Mouse (Mus musculus) adrenal gland, postnatal 14 days (tissue): Measurements from ENCODE around the gene Ckb. TPM values are rescaled to one million over a fixed set of nuclear protein-coding genes. Genes with fewer than 3 reads are reported as not detected.
"Not testable (repeated sequence)": the region's sequence is repeated elsewhere in the genome, so short reads cannot be mapped to it uniquely, and the experiment has no call there.

ENCODE experiments used
- DNase-seq: peaks from one replicate; pipeline ENCODE4 v3.0.0; 2021; ENCODE audit warnings: mixed read lengths
- total RNA-seq: library from RNA; stranded (reverse); gene quantifications from 2 replicates; pipeline ENCODE4 v1.2.3, GENCODE M21; 2021

Gene Ckb
- total RNA-seq, 1 experiment from 2014 or later: 62.6 TPM

GRCm38 (mm10) chr12:111669000-111669788, 2.9 kb downstream of the Ckb start:
- DNase-seq: no peak

DNA sequence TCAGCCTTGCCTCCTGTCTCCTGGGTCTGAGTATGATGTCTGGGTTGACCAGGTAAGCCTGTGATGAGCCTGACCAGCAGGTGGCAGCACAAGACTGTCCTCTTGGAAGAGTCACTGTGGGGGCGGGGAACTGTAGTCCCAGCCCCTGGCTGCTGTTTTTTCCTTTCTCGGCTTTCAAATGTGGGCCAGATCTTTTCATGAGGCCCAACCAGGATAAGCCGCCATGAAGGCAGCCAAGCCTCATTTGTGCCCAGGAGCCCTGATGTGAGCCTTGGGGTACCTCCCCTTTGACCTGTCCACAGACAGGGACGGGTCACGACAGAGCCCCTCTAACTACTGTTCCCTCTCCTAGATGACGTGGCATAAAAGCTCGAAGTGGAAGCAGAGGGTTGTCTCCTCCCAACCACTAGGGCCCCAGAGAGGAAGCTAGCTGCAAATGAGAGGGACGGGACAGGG, 3.7 kb downstream of the Ckb start:
- DNase-seq: peak; percentile 98

- no peak for DNase-seq
These were observed 4.7 kb downstream of the Ckb start for GRCm38 (mm10) chr12:111667421-111667820.

GRCm38 (mm10) chr12:111666380-111666779, 5.8 kb downstream of the Ckb start:
- DNase-seq: no peak

DNA sequence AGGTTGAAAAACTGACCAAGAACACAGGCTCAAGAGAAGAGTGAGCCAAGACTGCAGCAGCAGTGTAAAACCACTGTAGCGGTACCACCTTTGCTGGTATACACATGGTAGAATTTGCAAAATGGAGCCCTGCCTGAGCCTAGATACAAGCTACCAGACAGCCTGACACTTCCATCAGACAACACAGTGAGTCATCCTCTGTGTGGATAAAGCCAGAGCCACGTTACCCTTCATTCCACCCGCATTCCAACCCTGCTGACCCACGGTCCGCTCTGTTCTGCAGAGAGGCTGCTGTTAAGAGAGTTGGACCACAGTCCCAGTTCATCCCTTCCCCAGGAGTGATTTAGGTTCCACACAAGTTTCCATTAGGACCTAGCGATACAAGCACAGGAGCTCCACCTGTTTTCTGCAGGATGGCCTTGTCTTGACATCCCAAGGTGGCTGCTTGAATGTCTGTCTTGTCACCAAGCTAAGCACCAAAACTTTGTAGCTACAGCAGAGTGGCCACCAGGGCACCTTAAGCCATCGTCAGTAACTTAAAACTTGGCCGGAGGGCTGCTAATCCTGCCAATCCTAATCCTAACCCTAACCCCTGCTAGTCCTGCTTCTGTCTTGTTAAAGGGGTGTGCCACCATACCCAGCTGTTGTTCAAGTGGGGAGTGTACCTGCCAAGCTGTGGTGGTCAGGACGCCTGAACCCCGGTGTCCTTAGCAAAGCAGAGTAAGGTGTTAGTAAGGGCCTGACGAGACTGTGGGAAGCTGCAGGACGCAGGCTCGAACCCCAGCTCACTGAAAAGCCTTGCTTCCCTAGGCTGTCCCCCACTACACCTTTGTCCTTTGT, 6.9 kb downstream of the Ckb start:
- DNase-seq: peak; percentile 40

DNA sequence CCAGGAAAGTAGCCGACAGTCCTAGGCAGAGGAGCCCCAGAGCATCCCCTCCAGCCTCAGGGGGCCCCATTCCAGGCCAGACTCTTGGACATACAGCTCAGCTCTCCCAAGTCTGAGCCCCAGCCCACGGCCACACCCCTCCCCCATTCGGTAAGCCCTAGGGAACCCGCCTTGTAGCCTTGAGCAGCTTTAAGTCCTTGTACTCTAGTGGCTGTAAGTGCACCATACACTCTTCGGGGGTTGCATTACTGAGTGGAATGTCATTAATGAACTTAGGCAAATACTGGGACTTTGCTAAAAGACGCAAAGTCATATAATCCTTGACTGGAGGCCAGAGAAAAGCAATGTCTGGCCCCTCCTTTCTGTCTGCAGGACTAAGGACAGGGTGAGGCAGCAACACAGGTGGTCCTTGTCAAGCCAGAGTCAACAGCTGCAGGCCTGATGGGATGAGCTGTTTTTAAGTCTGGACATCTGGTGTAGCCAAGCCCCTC, 7.9 kb downstream of the Ckb start:
- DNase-seq: peak; percentile 54

GRCm38 (mm10) chr12:111663228-111664143, 8.7 kb downstream of the Ckb start:
- no peak for DNase-seq

DNA sequence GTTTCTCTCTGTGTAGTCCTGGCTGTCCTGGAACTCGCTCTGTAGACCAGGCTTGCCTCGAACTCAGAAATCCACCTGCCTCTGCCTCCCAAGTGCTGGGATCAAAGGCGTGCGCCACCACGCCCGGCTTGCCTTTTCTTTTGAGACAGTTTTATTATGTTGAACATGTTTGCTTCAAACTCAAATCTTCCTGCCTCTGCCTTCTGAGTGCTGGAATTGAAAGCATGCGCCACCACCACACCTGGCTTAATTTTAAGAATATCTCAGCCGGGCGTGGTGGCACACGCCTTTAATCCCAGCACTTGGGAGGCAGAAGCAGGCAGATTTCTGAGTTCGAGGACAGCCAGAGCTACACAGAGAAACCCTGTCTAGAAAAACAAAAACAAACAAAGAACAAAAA, 10.6 kb downstream of the Ckb start:
- not testable (repeated sequence) for DNase-seq

GRCm38 (mm10) chr12:111660628-111661027, 11.5 kb downstream of the Ckb start:
- no peak for DNase-seq

- DNase-seq: no peak
These were observed 12.8 kb downstream of the Ckb start for GRCm38 (mm10) chr12:111659331-111659730.

GRCm38 (mm10) chr12:111655695-111656094, 16.4 kb downstream of the Ckb start:
- DNase-seq: no peak

GRCm38 (mm10) chr12:111653434-111653833, 18.7 kb downstream of the Ckb start:
- peak; percentile 83 for DNase-seq

DNA sequence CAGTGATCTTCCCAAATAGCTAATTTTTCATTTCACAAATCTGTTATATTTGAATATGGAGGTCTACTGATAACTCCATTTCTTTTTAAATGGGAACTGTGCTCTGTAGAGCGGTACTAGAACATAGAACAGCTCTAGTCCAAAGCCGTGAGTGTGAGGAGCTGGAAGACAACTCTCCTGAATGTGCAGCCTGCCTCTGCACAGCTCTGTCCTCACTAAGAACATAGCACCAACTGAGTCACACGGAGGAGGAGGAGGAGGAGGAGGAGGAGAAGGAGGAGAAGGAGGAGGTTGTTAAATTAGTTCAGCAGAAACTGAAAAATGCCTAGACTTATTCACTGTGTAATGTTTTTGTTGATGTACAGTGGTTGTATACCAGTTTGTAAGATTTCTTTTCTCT, 19.2 kb downstream of the Ckb start:
- DNase-seq: no peak

- peak; percentile 76 for DNase-seq
These were observed 24.0 kb downstream of the Ckb start for GRCm38 (mm10) chr12:111648061-111648645.

Other genes starting within 250 kb of the Ckb start
- gene Tnfaip2, start 229.9 kb downstream of the Ckb start, total RNA-seq: 14.0 and 14.4 TPM in 2 replicates
- gene Gm266, start 186.5 kb downstream of the Ckb start, total RNA-seq: 0.60 TPM in 1 of 2 replicates, not detected in the other
- 334 and 370 TPM in 2 replicates for gene Eif5, start 134.3 kb downstream of the Ckb start, total RNA-seq
- gene Mark3, start 97.8 kb downstream of the Ckb start, total RNA-seq: 98.3 and 98.5 TPM in 2 replicates
- 14.2 and 15.5 TPM in 2 replicates for gene Trmt61a, start 5.8 kb upstream of the Ckb start, total RNA-seq
- 32.5 and 34.6 TPM in 2 replicates for gene Bag5, start 40.9 kb upstream of the Ckb start, total RNA-seq
- gene Apopt1, start 40.9 kb upstream of the Ckb start, total RNA-seq: 72.5 and 73.3 TPM in 2 replicates
- gene Klc1, start 86.5 kb upstream of the Ckb start, total RNA-seq: 99.9 and 115 TPM in 2 replicates
- gene Xrcc3, start 141.5 kb upstream of the Ckb start, total RNA-seq: 18.6 and 20.8 TPM in 2 replicates
- gene Zfyve21, start 141.8 kb upstream of the Ckb start, total RNA-seq: 91.0 and 96.9 TPM in 2 replicates
- 17.5 and 22.0 TPM in 2 replicates for gene Ppp1r13b, start 235.8 kb upstream of the Ckb start, total RNA-seq